Comparison of ENCODE assay signal across 22 mouse cellular contexts in the genomic region with DNA sequence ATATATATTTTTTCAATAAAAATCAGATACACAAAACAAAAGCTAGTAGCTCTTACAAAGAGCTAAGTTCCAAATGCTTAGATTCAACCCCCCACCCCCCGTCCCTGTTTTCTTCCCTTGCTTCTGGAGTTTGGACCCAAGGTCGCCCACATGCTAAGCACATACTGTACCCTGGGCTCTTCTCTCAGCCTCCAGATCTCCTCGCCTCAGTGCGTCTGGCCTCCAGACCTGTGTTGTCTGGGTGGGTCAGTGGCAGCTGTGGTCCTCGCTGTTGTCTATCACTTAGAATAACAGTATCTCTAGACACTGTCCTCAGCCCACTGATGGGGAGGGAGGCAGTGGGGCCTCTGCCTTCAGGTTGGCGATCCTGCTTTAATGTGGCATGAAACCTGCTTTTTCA. TPM values are rescaled to one million over a fixed set of nuclear protein-coding genes. Genes with fewer than 3 reads are reported as not detected.
DNase-seq lines count a peak whose midpoint lies in the region; ATAC-seq and TF ChIP-seq lines count a peak whose summit lies in the region.
"Had no signal": no experiment of that assay in that cellular context is flagged by ENCODE, and none has a peak within 500 bp of the region (broad histone marks: within the 10 kb centered on the region; RNA-seq: fewer than 3 reads in every experiment).

No protein-coding gene starts in this region.

- H3K9me3 ChIP-seq in kidney, embryonic 14.5 days (ENCODE audit: control insufficient read depth, low read length): no peaks in the 10 kb centered on the region; the same call in 1 of the 2 replicates
- no peaks in the 10 kb centered on the region for H3K9me3 ChIP-seq in kidney, postnatal 0 days (replicated peaks; ENCODE audit: low read length)
- H3K9me3 ChIP-seq: heart, embryonic 10.5 days had no signal

- no peak overlapping the region for H3K9ac ChIP-seq in kidney, embryonic 14.5 days (ENCODE audit: low read depth, low read length)
- no peak overlapping the region for H3K9ac ChIP-seq in kidney, postnatal 0 days (ENCODE audit: low read depth, low read length)
- H3K9ac ChIP-seq: forebrain, embryonic 13.5 days; heart, embryonic 13.5 days; hindbrain, embryonic 14.5 days had no signal

- H3K4me1 ChIP-seq in kidney, adult 2 months (ENCODE audit: control insufficient read depth, insufficient read depth, low read length): peaks cover 19% of the 10 kb centered on the region; the same call in 1 of the 2 replicates
- no peaks in the 10 kb centered on the region for H3K4me1 ChIP-seq in kidney, embryonic 14.5 days (ENCODE audit: control insufficient read depth, insufficient read depth, low read length)
- no peaks in the 10 kb centered on the region for H3K4me1 ChIP-seq in kidney, postnatal 0 days (replicated peaks; ENCODE audit: insufficient read depth, low read length)
- H3K4me1 ChIP-seq: forebrain, embryonic 10.5 days; forebrain, embryonic 13.5 days; heart, embryonic 13.5 days had no signal

- no peak overlapping the region for H3K4me3 ChIP-seq in gastrocnemius, adult 2 months
- no peak overlapping the region for H3K4me3 ChIP-seq in kidney, adult 2 months (ENCODE audit: insufficient read depth, low read depth, low read length)
- H3K4me3 ChIP-seq in kidney, embryonic 14.5 days (ENCODE audit: low read length): no peak overlapping the region
- no peak overlapping the region for H3K4me3 ChIP-seq in kidney, postnatal 0 days (replicated peaks; ENCODE audit: low read depth, low read length)
- H3K4me3 ChIP-seq: forebrain, embryonic 10.5 days; forebrain, embryonic 13.5 days; heart, adult 2 months; heart, embryonic 10.5 days; heart, embryonic 13.5 days had no signal

- intact Hi-C loops in gastrocnemius, adult 2 months (cut with DNase I): loop anchor here (10.0 kb wide), 1 partner anchor 262 kb away; no protein-coding TSS in a partner anchor

- no peak overlapping the region for H3K4me2 ChIP-seq in kidney, embryonic 14.5 days (replicated peaks; ENCODE audit: low read depth, low read length)
- no peak overlapping the region for H3K4me2 ChIP-seq in kidney, postnatal 0 days (ENCODE audit: low read length)
- H3K4me2 ChIP-seq: forebrain, embryonic 13.5 days; heart, embryonic 13.5 days; hindbrain, embryonic 14.5 days had no signal

- H3K27me3 ChIP-seq in kidney, adult 2 months (replicated peaks; ENCODE audit: control insufficient read depth, insufficient read depth, low read length): no peaks in the 10 kb centered on the region
- H3K27me3 ChIP-seq in kidney, embryonic 14.5 days (ENCODE audit: control insufficient read depth, insufficient read depth, low read length): no peaks in the 10 kb centered on the region
- no peaks in the 10 kb centered on the region for H3K27me3 ChIP-seq in kidney, postnatal 0 days (ENCODE audit: insufficient read depth, low read length)
- H3K27me3 ChIP-seq: forebrain, embryonic 13.5 days; heart, embryonic 13.5 days had no signal

- 59% methylated on average over 6 of the region's 6 CpGs for WGBS in kidney, adult 2 months
- 79% methylated on average over 6 of the region's 6 CpGs for WGBS in kidney, embryonic 14.5 days
- WGBS in kidney, postnatal 0 days: 82% methylated on average over 6 of the region's 6 CpGs

- TF ChIP-seq CTCF in gastrocnemius, adult 2 months (IDR thresholded peaks at IDR 0.05): no peak
- no peak for TF ChIP-seq CTCF in kidney, adult 2 months (conservative IDR thresholded peaks at IDR 0.05; ENCODE audit: insufficient read depth, insufficient read length, low read depth, low read length)
- no peak for TF ChIP-seq CTCF in kidney, postnatal 0 days (IDR thresholded peaks at IDR 0.05; ENCODE audit: low read depth)

- TF ChIP-seq POLR2A in kidney, adult 2 months (IDR thresholded peaks at IDR 0.05; ENCODE audit: low read depth, low read length): no peak

- H3K36me3 ChIP-seq in kidney, adult 2 months (ENCODE audit: control insufficient read depth, insufficient read depth, low read length): peaks cover 11% of the 10 kb centered on the region
- peaks cover 36% of the 10 kb centered on the region for H3K36me3 ChIP-seq in kidney, embryonic 14.5 days (ENCODE audit: control insufficient read depth, insufficient read depth, low read length)
- H3K36me3 ChIP-seq in kidney, postnatal 0 days (ENCODE audit: insufficient read depth, low read length): peaks cover 38% of the 10 kb centered on the region

- no peak overlapping the region for H3K27ac ChIP-seq in gastrocnemius, adult 2 months
- peak overlapping the region; percentile 83 for H3K27ac ChIP-seq in kidney, adult 2 months (ENCODE audit: insufficient read depth, low read depth, low read length)
- no peak overlapping the region for H3K27ac ChIP-seq in kidney, embryonic 14.5 days (ENCODE audit: low read depth, low read length)
- peak overlapping the region; percentile 16; the same call in 1 of the 2 replicates for H3K27ac ChIP-seq in kidney, postnatal 0 days
- H3K27ac ChIP-seq: forebrain, embryonic 10.5 days; forebrain, embryonic 13.5 days; heart, adult 2 months; heart, embryonic 10.5 days; heart, embryonic 13.5 days; hindbrain, embryonic 14.5 days had no signal

- DNase-seq in gastrocnemius, adult 2 months: peak; percentile 11
- no peak for DNase-seq in gastrocnemius, postnatal 4 days (ENCODE audit: low spot score in 2 of 2)
- peak; percentile 89 for DNase-seq in kidney, adult 2 months
- DNase-seq in kidney, postnatal 0 days (ENCODE audit: low spot score): no peak
- DNase-seq in kidney, postnatal 25 days: peak; percentile 72 to 91
- no peak for DNase-seq in retina, postnatal 1 day
- DNase-seq in adrenal gland, postnatal 4 days (ENCODE audit: low spot score in 2 of 2): no peak
- DNase-seq: cerebellum, adult 18-20 months; cerebellum, adult 9-10 months; cerebellum, postnatal 14 days; gastrocnemius, postnatal 14 days; heart, adult 2 months; heart, postnatal 14 days; heart, postnatal 4 days had no signal

- no peak for ATAC-seq in kidney, embryonic 14.5 days (ENCODE audit: low FRiP score, low TSS enrichment)
- ATAC-seq in kidney, postnatal 0 days (replicated peaks; ENCODE audit: low FRiP score, low read depth): peak; percentile 66
- ATAC-seq: activated CD4-positive, CD25-positive, alpha-beta regulatory T cell, adult 4 months; forebrain, embryonic 13.5 days; forebrain, embryonic 16.5 days had no signal

RNA-seq across cellular contexts. Expression of gene Acox3, which starts 10.4 kb away (rescaled TPM):
- total RNA-seq in gastrocnemius, adult 2 months (2021): 10 to 100 TPM; 15.4 to 18.0 TPM
- 10 to 100 TPM; 13.1 to 17.0 TPM for total RNA-seq in gastrocnemius, postnatal 4 days (2021)
- 77.9 and 83.6 TPM in 2 replicates for polyA plus RNA-seq in kidney, adult 2 months (2012; rRNA removed)
- 8.3 and 13.1 TPM in 2 replicates for polyA plus RNA-seq in kidney, embryonic 14.5 days (2014; fragmentation: Nextera tagmentation; extraction: Ambion mirVana)
- polyA plus RNA-seq in kidney, postnatal 0 days (2015; fragmentation: Nextera tagmentation; extraction: Ambion mirVana): 15.0 and 15.5 TPM in 2 replicates
- total RNA-seq in adrenal gland, postnatal 4 days (2021): 10 to 100 TPM; 44.0 to 46.6 TPM

RNA-seq across cellular contexts. Expression of gene Trmt44, which starts 18.4 kb away (rescaled TPM):
- 1 to 10 TPM; 1.5 to 1.6 TPM for total RNA-seq in gastrocnemius, adult 2 months (2021)
- 1 to 10 TPM; 4.2 to 4.9 TPM for total RNA-seq in gastrocnemius, postnatal 4 days (2021)
- polyA plus RNA-seq in kidney, adult 2 months (2012; rRNA removed): 4.4 and 4.5 TPM in 2 replicates
- polyA plus RNA-seq in kidney, embryonic 14.5 days (2014; fragmentation: Nextera tagmentation; extraction: Ambion mirVana): 7.9 and 10.2 TPM in 2 replicates
- 4.2 and 5.4 TPM in 2 replicates for polyA plus RNA-seq in kidney, postnatal 0 days (2015; fragmentation: Nextera tagmentation; extraction: Ambion mirVana)
- 10 to 100 TPM; 11.2 to 12.1 TPM for total RNA-seq in adrenal gland, postnatal 4 days (2021)

Comparison
In these comparisons a context has a peak if more than half of its experiments do, and no peak if none do; other contexts are left out.
1. DNase-seq: peak in gastrocnemius, adult 2 months (single experiment), kidney, adult 2 months (single experiment) and kidney, postnatal 25 days (2 of 2); none in gastrocnemius, postnatal 4 days (0 of 2), kidney, postnatal 0 days (single experiment), retina, postnatal 1 day (single experiment) and adrenal gland, postnatal 4 days (0 of 2).
2. H3K27ac ChIP-seq: peak in kidney, adult 2 months (single experiment) and kidney, postnatal 0 days (single experiment); none in gastrocnemius, adult 2 months (single experiment) and kidney, embryonic 14.5 days (single experiment).